Mouse (Mus musculus) retina, adult 2 months (tissue): ENCODE data around the gene Rfng.
"Not testable (repeated sequence)": the region's sequence is repeated elsewhere in the genome, so short reads cannot be mapped to it uniquely, and the experiment has no call there.

Experiments
- DNase-seq: peaks from one replicate; pipeline ENCODE4 v3.0.0-alpha.2; 2012; ENCODE audit warnings: low read depth, low spot score

Rfng gene

DNA sequence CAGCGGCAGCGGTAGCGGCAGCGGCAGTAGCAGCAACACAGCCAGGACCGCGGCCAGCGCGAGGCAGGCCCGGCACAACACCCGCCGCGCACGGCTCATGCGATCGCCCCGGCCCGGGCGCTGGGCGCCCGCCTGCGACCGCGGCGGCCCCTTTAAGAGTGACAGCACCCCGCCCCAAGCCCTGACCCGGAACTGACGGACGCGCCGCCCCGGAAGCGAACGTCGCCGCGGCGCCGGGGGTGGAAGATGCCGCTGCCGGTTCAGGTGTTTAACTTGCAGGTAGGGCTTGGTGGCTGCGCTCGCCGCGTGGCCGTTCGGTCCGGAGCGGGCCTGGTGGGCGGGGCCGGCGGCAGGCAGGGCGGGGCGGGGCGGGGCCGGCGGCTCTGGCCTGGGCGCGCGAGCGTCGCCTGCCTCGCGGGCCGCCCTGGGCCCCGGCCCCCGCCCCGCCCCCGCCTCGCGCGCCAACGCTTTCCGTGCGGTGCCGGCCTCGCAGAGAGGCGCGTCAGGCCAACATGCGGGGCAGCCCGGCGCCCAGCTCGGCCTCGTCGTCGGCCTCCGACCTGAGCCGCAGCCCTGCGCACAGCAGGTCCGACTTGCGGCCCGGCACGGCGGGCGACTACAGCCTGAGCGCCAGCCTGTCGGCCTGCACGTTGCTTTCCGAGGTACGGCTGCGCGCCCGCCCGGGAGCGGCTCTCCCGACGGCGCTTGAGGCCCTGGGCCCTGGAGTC lies at the start of gene Rfng, which contains the start of gene Gps1:
Gene Rfng (minus strand): TSS at position 144 of the 728 bp plus-strand sequence.
Gene Gps1 (plus strand): TSS at position 209 of the 728 bp plus-strand sequence.
- peak; percentile 58 for DNase-seq

GRCm38 (mm10) chr11:120832962-120833361 lies 49.0 kb upstream of the Rfng start:
- not testable (repeated sequence) for DNase-seq

DNA sequence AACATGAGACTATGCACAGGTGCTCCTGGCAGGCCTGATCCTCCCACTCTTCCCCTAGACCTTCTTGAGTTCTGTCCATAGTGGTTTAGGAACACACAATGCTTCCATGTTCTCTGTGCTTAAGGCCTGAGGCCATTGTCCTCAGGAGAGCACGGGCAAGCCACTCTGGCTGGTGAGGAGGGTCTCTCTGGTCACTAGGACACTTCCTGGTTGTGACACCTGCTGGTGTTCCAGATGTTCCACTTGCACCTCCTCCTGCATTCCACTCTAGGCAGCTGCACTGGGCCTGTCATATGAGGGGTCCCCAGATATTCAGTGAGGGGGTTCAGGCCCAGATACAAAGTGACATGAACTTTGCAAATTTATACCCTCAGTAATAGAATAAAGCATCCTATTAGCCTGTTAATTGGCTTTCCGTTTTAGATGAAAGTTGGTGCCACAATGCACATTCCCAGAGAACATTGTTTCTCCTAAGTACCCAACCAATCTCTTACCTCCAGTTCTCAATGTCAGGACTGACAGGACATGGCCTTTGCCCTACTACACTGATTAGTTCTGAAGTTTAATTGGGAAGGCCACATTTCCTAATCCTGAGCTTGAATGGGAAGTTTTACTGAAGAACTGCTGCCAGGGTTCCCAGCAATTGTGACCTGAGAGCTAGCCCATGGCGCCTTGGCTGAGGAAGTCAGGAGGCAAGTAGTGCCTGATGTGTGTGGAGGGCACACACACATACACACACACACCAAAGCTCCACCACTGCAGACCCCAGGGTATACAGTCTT lies 47.8 kb upstream of the Rfng start:
- no peak for DNase-seq

GRCm38 (mm10) chr11:120830686-120831085 lies 46.7 kb upstream of the Rfng start:
- no peak for DNase-seq

DNA sequence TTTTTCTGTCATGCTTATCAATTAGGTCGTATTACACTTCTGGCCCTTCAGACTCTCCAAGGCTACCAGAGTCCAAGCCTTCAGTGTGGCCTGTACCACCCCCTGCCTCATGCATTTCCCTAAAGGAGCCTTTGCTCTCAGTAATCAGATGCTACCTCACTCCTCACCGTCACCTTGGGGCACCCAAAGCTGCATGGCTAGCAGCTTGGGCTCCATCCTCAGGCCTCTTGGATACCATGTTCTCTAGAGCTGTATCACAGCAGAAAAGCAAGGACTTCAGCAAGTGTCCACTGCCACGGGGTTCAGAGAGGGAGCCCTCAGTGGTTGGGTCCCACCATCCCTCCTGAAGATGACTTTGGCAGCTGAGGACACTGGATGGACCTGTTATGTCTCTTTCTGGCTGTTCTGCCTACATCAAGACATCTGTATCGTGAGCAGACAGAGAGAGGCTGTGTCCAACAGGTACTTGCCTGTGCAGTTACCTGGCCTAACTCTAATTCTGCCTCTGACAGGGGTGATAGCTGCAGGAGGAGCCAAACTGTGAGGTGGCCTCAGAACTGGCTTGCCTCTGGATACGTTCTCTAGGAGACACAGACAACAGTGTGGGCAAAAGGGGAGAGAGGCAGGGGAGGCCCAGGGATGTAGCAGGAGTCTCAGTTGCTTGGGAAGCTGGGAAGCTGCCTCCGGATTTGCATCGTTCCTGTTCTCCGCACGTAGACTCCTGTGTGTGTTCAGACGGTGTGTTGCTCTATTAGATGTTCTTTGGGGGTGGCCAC lies 45.9 kb upstream of the Rfng start:
- no peak for DNase-seq

DNA sequence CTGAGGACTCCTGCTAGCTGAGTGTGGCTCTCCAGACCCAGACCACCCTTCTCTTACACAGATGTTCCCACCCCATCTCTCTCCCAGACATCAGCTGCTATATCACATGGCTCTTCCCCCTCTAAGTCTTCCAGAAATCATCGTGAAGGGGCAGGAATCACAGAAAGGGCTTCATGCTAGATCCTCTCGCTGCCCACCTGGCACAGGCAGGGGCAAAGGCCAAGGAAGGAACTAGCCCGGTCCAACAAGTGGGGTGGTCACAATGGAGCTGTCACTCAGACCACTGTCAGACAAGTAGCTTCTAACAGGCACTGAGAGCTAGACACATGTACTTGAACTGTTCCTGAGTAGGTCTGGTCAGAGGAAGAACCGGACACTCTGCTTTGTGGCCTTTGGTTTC lies 44.4 kb upstream of the Rfng start:
- DNase-seq = no peak

GRCm38 (mm10) chr11:120826016-120826953 lies 42.3 kb upstream of the Rfng start:
- no peak for DNase-seq

DNA sequence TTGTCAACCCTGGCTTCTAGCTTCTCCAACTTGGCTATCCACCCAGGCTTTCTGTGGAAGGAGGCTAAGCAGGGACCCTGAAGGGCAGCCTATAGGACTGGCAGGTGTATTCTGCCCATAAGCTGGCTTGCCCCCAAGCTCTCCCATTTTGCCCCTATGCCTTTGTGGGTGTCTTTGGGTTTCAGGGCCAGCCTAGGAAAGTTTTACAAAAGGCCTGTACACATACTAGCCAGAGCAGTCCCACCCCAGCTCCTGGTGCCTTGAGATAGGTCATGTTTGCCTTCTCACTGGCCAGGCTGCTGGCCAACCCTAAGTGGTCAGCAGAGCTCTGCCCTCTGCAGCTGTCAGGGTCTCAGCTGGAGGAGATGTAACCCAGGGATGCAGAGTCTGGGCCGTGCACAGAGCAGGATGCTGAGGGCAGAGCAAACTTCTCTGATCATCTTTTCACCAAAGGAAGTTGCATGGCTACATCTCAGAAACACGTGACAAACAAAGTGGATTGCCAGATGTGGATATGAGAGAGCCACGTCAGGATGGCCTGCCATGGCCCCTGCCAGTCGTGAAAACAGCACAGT lies 41.4 kb upstream of the Rfng start:
- DNase-seq = peak; percentile 8

GRCm38 (mm10) chr11:120824787-120825288 lies 40.8 kb upstream of the Rfng start:
- no peak for DNase-seq

DNA sequence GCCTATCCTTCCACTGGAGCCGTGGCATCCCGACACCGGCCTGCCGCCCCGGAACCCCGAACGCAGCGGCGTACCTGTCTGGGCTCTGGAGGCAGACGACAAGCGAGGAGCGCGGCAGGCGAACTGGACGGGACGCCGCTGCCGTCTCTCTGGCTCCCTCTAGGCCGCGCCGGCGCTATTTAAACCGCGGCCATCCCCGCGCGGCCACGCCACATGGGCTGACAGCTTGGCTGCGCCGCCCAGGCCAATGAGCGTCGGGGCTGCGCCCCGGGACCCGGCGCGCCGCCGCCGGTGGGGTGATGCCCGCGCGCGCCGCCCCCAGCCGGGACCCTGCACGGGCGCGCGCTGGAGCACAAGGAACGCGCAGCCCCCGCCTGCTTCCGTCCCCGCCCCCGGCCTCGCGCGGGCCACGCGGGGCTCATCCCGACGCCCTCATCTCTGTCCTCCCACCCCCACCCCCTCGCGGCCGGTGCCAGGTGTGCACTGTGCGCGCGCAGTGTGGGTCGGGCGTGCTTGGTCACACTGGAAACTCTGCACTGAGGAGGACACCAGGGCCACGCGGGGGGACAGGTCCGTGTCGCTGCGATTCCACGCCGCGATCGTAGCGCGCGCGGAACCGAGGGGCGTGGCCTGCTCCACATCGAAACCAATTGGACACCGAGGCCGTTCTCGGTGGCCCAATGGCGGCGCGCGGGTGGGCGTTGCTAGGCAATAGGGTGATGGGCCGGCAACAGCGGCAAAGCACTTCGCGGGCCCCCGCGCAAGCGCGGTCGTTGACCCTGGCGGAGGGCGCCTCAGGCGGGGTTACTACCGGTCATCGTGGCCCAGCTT lies 40.2 kb upstream of the Rfng start, which contains the start of gene Fasn:
Gene Fasn (minus strand): TSS at position 592 of the 831 bp plus-strand sequence.
- DNase-seq = peak; percentile 90

- DNase-seq = no peak
Measured at GRCm38 (mm10) chr11:120823551-120823947, 39.5 kb upstream of the Rfng start.

- peak; percentile 4 for DNase-seq
Measured at GRCm38 (mm10) chr11:120822831-120823550, 39.0 kb upstream of the Rfng start.

GRCm38 (mm10) chr11:120822321-120822720 lies 38.3 kb upstream of the Rfng start:
- DNase-seq = no peak

DNA sequence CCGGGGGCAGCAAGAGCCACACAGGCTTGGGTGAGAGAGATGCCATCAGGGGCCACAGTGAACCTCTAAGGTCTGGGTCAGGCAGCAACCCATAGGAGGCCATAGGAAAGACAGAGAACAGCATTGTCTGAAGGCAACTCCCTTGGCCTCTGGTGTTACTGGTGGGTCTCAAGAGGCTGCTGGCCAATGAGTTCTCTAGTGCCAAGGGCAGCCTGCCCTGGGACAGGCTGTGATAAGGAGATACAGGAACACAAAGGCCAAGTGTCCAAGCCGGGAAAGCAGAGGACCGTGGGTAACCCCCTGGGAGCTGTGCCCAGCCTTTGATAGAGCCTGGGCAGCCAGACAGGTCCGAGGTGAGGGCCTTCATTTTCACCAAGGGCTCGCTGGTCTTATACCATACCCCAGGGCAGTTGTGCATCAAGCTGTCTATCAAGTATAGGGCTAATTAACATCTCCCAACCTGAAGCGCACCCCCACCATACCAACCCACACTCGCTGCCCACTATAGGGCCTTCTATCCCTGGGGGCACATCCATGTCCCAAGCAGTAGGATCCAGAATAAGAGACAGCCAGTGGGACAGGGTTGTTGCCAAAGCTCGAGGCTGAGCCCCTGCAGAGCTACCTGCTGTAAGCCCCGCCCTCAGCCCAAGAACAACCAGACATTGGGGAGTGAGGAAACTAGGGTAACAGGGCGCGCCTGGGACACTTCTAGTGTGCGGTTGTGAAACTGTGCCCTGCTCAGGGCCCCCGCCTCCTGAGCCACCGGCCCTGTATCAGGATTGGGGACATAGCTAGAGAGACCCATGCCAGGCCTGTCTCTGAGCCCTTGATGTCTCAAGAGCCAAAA lies 37.3 kb upstream of the Rfng start:
- no peak for DNase-seq

DNA sequence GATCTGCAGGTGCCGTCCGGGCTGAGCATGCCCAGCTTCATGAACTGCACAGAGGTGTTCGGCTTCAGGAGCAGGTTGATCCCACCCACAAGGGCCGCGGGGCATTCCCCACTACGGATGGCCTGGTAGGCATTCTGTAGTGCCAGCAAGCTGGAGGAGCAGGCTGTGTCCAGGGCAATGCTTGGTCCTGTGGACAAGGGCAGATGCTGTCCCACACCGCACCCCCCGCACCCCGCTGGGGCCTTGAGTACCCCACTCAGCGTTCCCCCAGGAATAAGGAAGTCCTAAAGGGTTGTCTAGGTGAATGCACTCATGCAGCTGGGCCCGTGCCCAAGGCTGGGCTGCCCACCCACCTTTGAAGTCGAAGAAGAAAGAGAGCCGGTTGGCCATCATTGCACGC lies 36.5 kb upstream of the Rfng start:
- DNase-seq = no peak

GRCm38 (mm10) chr11:120819556-120819955 lies 35.5 kb upstream of the Rfng start:
- DNase-seq = no peak

DNA sequence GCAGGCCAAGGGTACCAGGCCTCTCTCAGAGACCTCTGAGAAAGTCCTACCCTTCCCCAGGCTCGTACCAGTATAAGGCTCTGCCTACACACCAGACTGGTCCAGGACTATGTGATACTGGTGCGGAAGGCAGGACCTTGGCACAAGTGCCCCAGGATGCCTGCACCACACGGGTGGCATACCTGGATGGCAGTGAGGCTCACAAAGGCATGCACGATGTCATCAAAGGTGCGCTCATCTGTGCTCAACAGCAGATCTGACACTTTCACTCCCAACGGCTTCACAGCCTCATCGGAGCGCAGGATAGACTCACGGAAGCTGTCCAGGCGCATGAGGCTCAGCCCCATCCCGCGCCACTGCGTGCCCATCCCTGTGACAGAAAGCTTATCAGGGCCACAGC lies 34.2 kb upstream of the Rfng start:
- DNase-seq = no peak

GRCm38 (mm10) chr11:120817358-120817757 lies 33.4 kb upstream of the Rfng start:
- no peak for DNase-seq
